Mouse (Mus musculus): ENCODE data around the gene Mvd.

DNA sequence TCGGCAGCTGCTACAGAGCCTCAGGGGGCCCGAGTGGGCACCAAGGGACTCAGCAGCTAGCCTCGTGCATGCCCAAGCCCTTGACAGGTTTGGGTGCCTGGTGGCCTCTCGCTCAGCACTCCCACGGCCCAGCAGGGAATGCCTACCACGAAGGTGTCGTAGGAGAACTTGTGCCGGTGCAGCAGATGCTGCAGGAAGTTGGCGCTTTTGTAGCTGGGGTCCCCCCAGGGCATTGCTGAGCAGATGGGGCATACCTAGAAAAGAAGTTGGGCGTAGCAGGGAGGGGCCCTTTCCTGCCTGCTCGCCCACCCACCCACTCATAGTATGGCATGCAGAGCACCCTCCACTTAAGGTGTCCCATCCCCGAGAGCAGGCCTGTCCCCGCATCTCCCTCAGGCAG lies 24.6 kb upstream of the Mvd start:
- TF ChIP-seq CTCF (IDR thresholded peaks at IDR 0.05; ENCODE audit: borderline replicate concordance, insufficient read depth, low read length): no peak
- no peak for TF ChIP-seq POLR2A (IDR thresholded peaks at IDR 0.05; ENCODE audit: low read depth, low read length)
